Mouse (Mus musculus) liver, embryonic 14.5 days (tissue): ENCODE measurements at regions not wholly inside any gene's neighbourhood (a gene's known extent, or its start where the extent isn't known, plus 50 kb on each side); places are given as distances from the start of the nearest gene placed in this dataset.

Source experiments
- ATAC-seq: fragments of 200-750 bp; cut with Nextera tagmentation; 2 replicates; pipeline ENCODE4 v1.8.0; 2017; ENCODE audit warnings: moderate number of reproducible peaks, mild to moderate bottlenecking, moderate library complexity; ENCODE audit not compliant: insufficient read depth
- DNase-seq, 3 experiments: peaks; one replicate each; pipeline ENCODE4 v3.0.0-alpha.2; 2012 to 2013; ENCODE audit warnings: low read depth in 3 of 3, low spot score in 3 of 3
- H3K27ac ChIP-seq: fragments of 300-500 bp; sonication (generic); 2 replicates; pipeline ENCODE4 v1.5.1; 2014; ENCODE audit warnings: moderate library complexity, mild to moderate bottlenecking, control low read depth, inconsistent platforms
- H3K27me3 ChIP-seq: fragments of 300-500 bp; sonication (generic); 2 replicates; pipeline ENCODE4 v1.6.1; 2014; ENCODE audit warnings: mild to moderate bottlenecking, low read length, moderate library complexity; ENCODE audit not compliant: control insufficient read depth, insufficient read depth
- H3K36me3 ChIP-seq: fragments of 300-500 bp; sonication (generic); replicated peaks from 2 replicates; pipeline ENCODE4 v1.6.1; 2014; ENCODE audit warnings: low read depth; ENCODE audit not compliant: control insufficient read depth, insufficient read depth
- H3K4me1 ChIP-seq, 2 experiments: fragments of 200-500 bp in 1 of 2; fragments of 300-500 bp in 1 of 2; sonication (generic) in 1 of 2; replicated peaks; 2 replicates each; pipeline ENCODE4 v1.6.1; 2012 to 2014; ENCODE audit warnings: antibody characterized with exemption in 1 of 2, inconsistent platforms in 1 of 2, low read length in 1 of 2; ENCODE audit not compliant: control insufficient read depth in 2 of 2, insufficient read depth in 2 of 2
- H3K4me2 ChIP-seq: fragments of 300-500 bp; sonication (generic); 2 replicates; pipeline ENCODE4 v1.6.1; 2014; ENCODE audit warnings: low read depth, mild to moderate bottlenecking, control low read depth, moderate library complexity
- H3K4me3 ChIP-seq, 2 experiments: fragments of 200-500 bp in 1 of 2; fragments of 300-500 bp in 1 of 2; sonication (generic) in 1 of 2; 2 replicates each; pipeline ENCODE4 v1.5.1; 2012 to 2014; ENCODE audit warnings: low read depth in 2 of 2, low read length in 2 of 2, mild to moderate bottlenecking in 2 of 2, control low read depth in 1 of 2, inconsistent platforms in 1 of 2, moderate library complexity in 1 of 2; ENCODE audit not compliant: insufficient read depth in 1 of 2
- H3K9ac ChIP-seq: fragments of 300-500 bp; sonication (generic); replicated peaks from 2 replicates; pipeline ENCODE4 v1.6.1; 2014; ENCODE audit warnings: mild to moderate bottlenecking, control low read depth, moderate library complexity
- H3K9me3 ChIP-seq: fragments of 300-500 bp; sonication (generic); 2 replicates; pipeline ENCODE4 v1.6.1; 2016; ENCODE audit warnings: low read length, mixed read lengths; ENCODE audit not compliant: control insufficient read depth
- CTCF ChIP-seq: IDR thresholded peaks from 2 replicates; pipeline ENCODE4 v1.5.1; 2016; ENCODE audit warnings: antibody characterized with exemption, low read depth, control low read depth
- EP300 ChIP-seq: IDR thresholded peaks from 2 replicates; pipeline ENCODE4 v1.6.1; 2016; ENCODE audit warnings: antibody characterized with exemption, low read depth
- WGBS: fragments of 180-500 bp; shearing (Covaris S2); extraction: QIAGEN DNeasy Blood & Tissue Kit; methylation state at CpG from one replicate; pipeline ENCODE4 v1.1.7; 2014; ENCODE audit not compliant: insufficient replicate concordance; 5-methylcytosine and 5-hydroxymethylcytosine counted together

DNA sequence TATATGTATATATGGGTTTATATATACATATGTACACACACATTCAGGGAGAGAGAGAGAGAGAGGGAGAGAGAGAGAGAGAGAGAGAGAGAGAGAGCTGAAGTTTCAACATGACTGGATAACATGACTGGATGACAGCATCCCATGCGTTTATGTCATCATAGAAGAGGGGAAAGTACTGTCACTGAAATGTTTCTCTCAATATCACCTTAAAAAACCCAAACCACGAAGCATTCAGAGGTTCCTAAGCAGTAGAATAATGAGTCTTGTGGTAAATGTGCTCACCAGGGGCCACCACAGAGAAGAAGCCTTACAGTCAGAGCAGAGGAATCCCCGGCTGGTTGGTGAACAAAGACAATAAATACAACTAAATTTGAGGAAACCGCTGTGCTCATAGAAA lies 342.9 kb upstream of the Adamts16 start:
- H3K27ac ChIP-seq: no peak overlapping the region

DNA sequence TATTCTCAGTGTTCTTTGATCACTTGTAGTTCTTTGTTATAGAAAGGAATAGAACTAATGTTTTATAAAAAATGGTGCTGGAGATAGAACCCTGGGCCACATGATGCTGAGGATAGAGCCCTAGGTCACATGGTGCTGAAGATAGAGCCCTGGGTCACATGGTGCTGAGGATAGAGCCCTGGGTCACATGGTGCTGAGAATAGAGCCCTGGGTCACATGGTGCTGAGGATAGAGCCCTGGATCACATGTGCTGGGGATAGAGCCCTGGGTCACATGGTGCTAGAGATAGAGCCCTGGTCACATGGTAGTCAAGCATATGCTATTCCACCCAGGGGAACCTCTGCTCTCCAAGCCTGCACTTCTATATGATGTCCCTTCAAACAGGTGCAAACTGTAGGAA lies 337.5 kb upstream of the Adamts16 start:
- H3K4me2 ChIP-seq: no peak overlapping the region
- no peak overlapping the region for H3K27ac ChIP-seq
- H3K4me3 ChIP-seq: no peak overlapping the region
- no peak for ATAC-seq
- no peak for TF ChIP-seq EP300
- TF ChIP-seq CTCF: no peak
- no peaks in the 10 kb centered on the region for H3K4me1 ChIP-seq
- H3K9ac ChIP-seq: no peak overlapping the region
- DNase-seq: no peak
- no peaks in the 10 kb centered on the region for H3K27me3 ChIP-seq
- H3K36me3 ChIP-seq: no peaks in the 10 kb centered on the region
- no peaks in the 10 kb centered on the region for H3K9me3 ChIP-seq

More for the DNA sequence above, 342.9 kb upstream of the Adamts16 start:
- ATAC-seq (no peak), DNase-seq (no peak)
- TF ChIP-seq CTCF (no peak), EP300 (no peak)
- H3K27me3 ChIP-seq: no peaks in the 10 kb centered on the region
- H3K4me2 ChIP-seq: no peak overlapping the region
- no peaks in the 10 kb centered on the region for H3K4me1 ChIP-seq
- H3K36me3 ChIP-seq: no peaks in the 10 kb centered on the region
- H3K9me3 ChIP-seq: no peaks in the 10 kb centered on the region
- H3K9ac ChIP-seq: no peak overlapping the region
- 44% methylated on average over 4 of the region's 4 CpGs for WGBS
- H3K4me3 ChIP-seq: no peak overlapping the region

- ATAC-seq: no peak
- H3K4me3 ChIP-seq: no peak overlapping the region
- H3K27me3 ChIP-seq: no peaks in the 10 kb centered on the region
- TF ChIP-seq CTCF (no peak), EP300 (no peak)
- H3K9ac ChIP-seq: no peak overlapping the region
- H3K4me2 ChIP-seq: no peak overlapping the region
- no peaks in the 10 kb centered on the region for H3K4me1 ChIP-seq
- DNase-seq: no peak
- no peaks in the 10 kb centered on the region for H3K36me3 ChIP-seq
- H3K9me3 ChIP-seq: no peaks in the 10 kb centered on the region
- no peak overlapping the region for H3K27ac ChIP-seq
These were observed 332.7 kb upstream of the Adamts16 start for GRCm38 (mm10) chr13:71174335-71174734.

DNA sequence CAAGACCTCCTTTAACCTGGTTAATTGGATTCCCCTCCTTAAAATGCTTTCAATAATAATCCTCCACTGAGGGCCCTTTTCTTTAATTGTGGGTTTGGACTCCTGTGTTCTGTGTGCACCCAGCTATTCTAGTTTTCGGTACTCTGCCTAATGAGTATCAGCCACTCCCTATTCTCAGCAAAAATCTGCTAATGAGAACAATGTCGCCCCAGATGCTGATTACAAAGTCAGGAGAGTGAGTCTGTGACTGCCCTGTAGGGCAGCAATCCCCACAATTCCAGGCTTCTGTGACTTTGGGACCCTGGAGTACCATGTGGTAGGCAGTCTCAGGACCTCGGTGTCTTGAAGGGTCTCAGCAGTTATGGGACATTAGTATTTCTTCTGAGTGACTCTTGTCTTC lies 324.6 kb upstream of the Adamts16 start:
- no peaks in the 10 kb centered on the region for H3K27me3 ChIP-seq
- H3K4me2 ChIP-seq: no peak overlapping the region
- H3K9ac ChIP-seq: no peak overlapping the region
- no peak overlapping the region for H3K27ac ChIP-seq
- ATAC-seq (no peak), DNase-seq (no peak)
- no peak overlapping the region for H3K4me3 ChIP-seq
- no peaks in the 10 kb centered on the region for H3K36me3 ChIP-seq
- TF ChIP-seq EP300: no peak
- TF ChIP-seq CTCF: no peak
- WGBS: 56% methylated on average over 3 of the region's 3 CpGs
- H3K9me3 ChIP-seq: no peaks in the 10 kb centered on the region
- H3K4me1 ChIP-seq: no peaks in the 10 kb centered on the region

- ATAC-seq (no peak), DNase-seq (no peak)
- WGBS: 69% methylated on average over 20 of the region's 20 CpGs
- H3K27me3 ChIP-seq: no peaks in the 10 kb centered on the region
- TF ChIP-seq CTCF (no peak), EP300 (no peak)
- H3K9ac ChIP-seq: no peak overlapping the region
- H3K4me1 ChIP-seq: no peaks in the 10 kb centered on the region
- H3K9me3 ChIP-seq: no peaks in the 10 kb centered on the region
- no peak overlapping the region for H3K27ac ChIP-seq
- H3K4me3 ChIP-seq: no peak overlapping the region
- H3K36me3 ChIP-seq: no peaks in the 10 kb centered on the region
- no peak overlapping the region for H3K4me2 ChIP-seq
These were observed 323.7 kb upstream of the Adamts16 start for GRCm38 (mm10) chr13:71165096-71165920.
